Mouse (Mus musculus) hindbrain, embryonic 16.5 days (tissue): Measurements from ENCODE around the gene Ucp3. TPM values are rescaled to one million over a fixed set of nuclear protein-coding genes. Genes with fewer than 3 reads are reported as not detected.
A peak's percentile ranks its signal among the peaks of the same experiment; 100 is the strongest.
"Not testable (repeated sequence)": the region's sequence is repeated elsewhere in the genome, so short reads cannot be mapped to it uniquely, and the experiment has no call there.

Experiments used
- ATAC-seq: fragments of 200-750 bp; cut with Nextera tagmentation; 2 replicates; pipeline ENCODE4 v1.8.0; 2017; ENCODE audit warnings: moderate TSS enrichment, moderate library complexity
- H3K27ac ChIP-seq: fragments of 300-500 bp; sonication (generic); 2 replicates; pipeline ENCODE4 v1.5.1; 2014; ENCODE audit warnings: low read depth, mild to moderate bottlenecking, control low read depth, low read length, moderate library complexity
- H3K27me3 ChIP-seq: fragments of 300-500 bp; sonication (generic); replicated peaks from 2 replicates; pipeline ENCODE4 v1.6.1; 2014; ENCODE audit warnings: low read length; ENCODE audit not compliant: control insufficient read depth, insufficient read depth
- H3K36me3 ChIP-seq: fragments of 300-500 bp; sonication (generic); 2 replicates; pipeline ENCODE4 v1.6.1; 2014; ENCODE audit warnings: mild to moderate bottlenecking, low read length, moderate library complexity, mixed read lengths; ENCODE audit not compliant: control insufficient read depth, insufficient read depth
- H3K4me1 ChIP-seq: fragments of 300-500 bp; sonication (generic); 2 replicates; pipeline ENCODE4 v1.6.1; 2014; ENCODE audit warnings: low read depth, low read length; ENCODE audit not compliant: control insufficient read depth, insufficient read depth
- H3K4me2 ChIP-seq: fragments of 300-500 bp; sonication (generic); 2 replicates; pipeline ENCODE4 v1.6.1; 2014; ENCODE audit warnings: mild to moderate bottlenecking, low read length, control low read depth, moderate library complexity
- H3K4me3 ChIP-seq: fragments of 300-500 bp; sonication (generic); 2 replicates; pipeline ENCODE4 v1.5.1; 2014; ENCODE audit warnings: mild to moderate bottlenecking, low read length, control low read depth, moderate library complexity
- H3K9ac ChIP-seq: fragments of 300-500 bp; sonication (generic); 2 replicates; pipeline ENCODE4 v1.6.1; 2014; ENCODE audit warnings: low read depth, mild to moderate bottlenecking, control low read depth, low read length, moderate library complexity
- H3K9me3 ChIP-seq: fragments of 300-500 bp; sonication (generic); 2 replicates; pipeline ENCODE4 v1.6.1; 2014; ENCODE audit warnings: mild to moderate bottlenecking, low read length, moderate library complexity; ENCODE audit not compliant: control insufficient read depth
- WGBS: fragments of 180-500 bp; shearing (Covaris S2); extraction: QIAGEN DNeasy Blood & Tissue Kit; methylation state at CpG from one replicate; pipeline ENCODE4 v1.1.7; 2014; 5-methylcytosine and 5-hydroxymethylcytosine counted together
- polyA plus RNA-seq: library from polyadenylated mRNA; unstranded; fragments of >200 nt; fragmentation: Nextera tagmentation; extraction: Ambion mirVana; gene quantifications from 2 replicates; pipeline ENCODE4 v1.2.1, GENCODE M21; 2015

Gene Ucp3
- polyA plus RNA-seq, 1 experiment from 2014 or later: 0.06 TPM

DNA sequence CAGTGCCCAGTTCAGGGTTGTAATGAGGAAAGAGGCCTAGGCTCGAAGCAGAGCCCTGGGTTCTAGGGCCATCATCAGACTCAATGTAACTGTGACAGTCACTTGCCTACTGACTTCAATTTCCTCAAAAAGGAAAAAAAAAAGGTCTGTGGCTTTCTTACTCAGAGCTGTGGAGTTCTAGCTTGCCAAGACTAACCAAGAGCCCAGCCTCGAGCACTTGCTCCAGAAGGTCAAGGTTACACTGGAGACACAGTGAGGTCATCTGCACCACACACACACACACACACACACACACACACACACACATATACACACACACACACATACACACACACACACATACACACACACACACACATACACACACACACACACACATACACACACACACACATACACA is 9.3 kb downstream of the Ucp3 start:
- H3K4me3 ChIP-seq, H3K9me3 ChIP-seq, H3K27ac ChIP-seq, ATAC-seq, H3K4me1 ChIP-seq, H3K9ac ChIP-seq, H3K4me2 ChIP-seq, H3K36me3 ChIP-seq, H3K27me3 ChIP-seq: not testable (repeated sequence)
- 94% methylated on average over 2 of the region's 2 CpGs for WGBS

GRCm38 (mm10) chr7:100484493-100484892 is 11.7 kb downstream of the Ucp3 start:
- H3K4me1 ChIP-seq: no peaks in the 10 kb centered on the region
- ATAC-seq: no peak
- no peak overlapping the region for H3K4me3 ChIP-seq
- no peak overlapping the region for H3K9ac ChIP-seq
- H3K36me3 ChIP-seq: no peaks in the 10 kb centered on the region
- H3K27me3 ChIP-seq: no peaks in the 10 kb centered on the region
- H3K9me3 ChIP-seq: no peaks in the 10 kb centered on the region
- H3K27ac ChIP-seq: no peak overlapping the region
- H3K4me2 ChIP-seq: no peak overlapping the region
- WGBS: 89% methylated on average over 5 of the region's 5 CpGs

GRCm38 (mm10) chr7:100487301-100487700 is 14.5 kb downstream of the Ucp3 start:
- no peak overlapping the region for H3K27ac ChIP-seq
- no peak overlapping the region for H3K4me2 ChIP-seq
- no peak overlapping the region for H3K9ac ChIP-seq
- WGBS: 70% methylated on average over 2 of the region's 2 CpGs
- ATAC-seq: no peak
- no peaks in the 10 kb centered on the region for H3K36me3 ChIP-seq
- no peaks in the 10 kb centered on the region for H3K4me1 ChIP-seq
- no peak overlapping the region for H3K4me3 ChIP-seq
- no peaks in the 10 kb centered on the region for H3K27me3 ChIP-seq
- H3K9me3 ChIP-seq: no peaks in the 10 kb centered on the region

GRCm38 (mm10) chr7:100488474-100489048 is 15.8 kb downstream of the Ucp3 start:
- peak; percentile 73 for ATAC-seq
- H3K9ac ChIP-seq: peak overlapping the region; percentile 5; the same call in 1 of the 2 replicates
- H3K27ac ChIP-seq: peak overlapping the region; percentile 58
- no peaks in the 10 kb centered on the region for H3K36me3 ChIP-seq
- H3K4me3 ChIP-seq: no peak overlapping the region
- H3K27me3 ChIP-seq: no peaks in the 10 kb centered on the region
- H3K9me3 ChIP-seq: no peaks in the 10 kb centered on the region
- WGBS: 26% methylated on average over 10 of the region's 10 CpGs
- no peak overlapping the region; the same call in 1 of the 2 replicates for H3K4me2 ChIP-seq
- peaks cover 8% of the 10 kb centered on the region for H3K4me1 ChIP-seq

DNA sequence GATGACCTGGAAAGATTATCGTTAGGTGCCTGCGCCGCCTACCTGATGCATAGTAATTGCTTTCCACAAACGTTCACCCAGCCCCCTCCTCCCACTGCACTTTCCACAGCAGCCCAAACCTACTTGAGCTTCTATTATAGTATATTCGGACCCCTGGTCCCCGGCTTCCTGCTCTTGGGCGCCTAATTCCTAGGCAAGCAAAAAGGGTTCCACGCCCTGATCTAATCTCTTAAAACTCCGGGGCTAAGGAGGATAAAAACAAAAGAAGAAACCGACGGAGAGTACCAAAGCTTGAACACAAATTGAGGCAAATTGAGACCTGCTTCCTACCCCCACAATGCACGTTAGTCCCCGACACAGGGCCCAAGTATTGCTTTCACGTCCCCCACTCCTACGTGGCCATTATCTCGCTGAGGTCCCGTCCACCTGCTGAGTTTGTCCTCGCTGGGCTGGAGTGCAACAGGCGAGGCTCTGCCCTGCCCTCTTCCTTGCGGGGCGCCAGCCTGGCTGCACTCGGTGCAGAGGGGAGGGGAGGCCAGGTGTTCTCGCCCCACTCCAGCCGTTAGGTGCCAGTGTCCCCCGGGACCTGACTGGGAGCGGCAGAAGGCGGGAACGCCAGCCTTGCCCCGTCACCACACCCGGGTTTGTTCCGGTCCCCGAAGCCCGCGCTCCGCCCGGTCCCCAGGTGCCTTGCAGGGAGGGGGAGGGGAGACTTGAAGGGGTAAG is 19.8 kb downstream of the Ucp3 start:
- H3K4me2 ChIP-seq: peak overlapping the region; percentile 80
- no peak overlapping the region for H3K27ac ChIP-seq
- no peaks in the 10 kb centered on the region for H3K36me3 ChIP-seq
- no peak for ATAC-seq
- H3K4me1 ChIP-seq: peaks cover 26% of the 10 kb centered on the region
- H3K4me3 ChIP-seq: peak overlapping the region; percentile 46
- H3K9me3 ChIP-seq: no peaks in the 10 kb centered on the region
- no peaks in the 10 kb centered on the region for H3K27me3 ChIP-seq
- 5% methylated on average over 33 of the region's 36 CpGs for WGBS
- H3K9ac ChIP-seq: peak overlapping the region; percentile 62

- no peak for ATAC-seq
- Histone ChIP-seq H3K27me3 (no peaks in the 10 kb centered on the region), H3K4me3 (peak within 1 kb of the TSS; percentile 46), H3K9me3 (no peaks in the 10 kb centered on the region), H3K9ac (peak within 1 kb of the TSS; percentile 62), H3K36me3 (no peaks in the 10 kb centered on the region), H3K4me1 (peaks cover 26% of the 10 kb centered on the region), H3K27ac (no peak within 1 kb of the TSS), H3K4me2 (peak within 1 kb of the TSS; percentile 80)
- WGBS: 0% methylated on average over 15 of the region's 27 CpGs
Observed at GRCm38 (mm10) chr7:100493117-100493483, 20.3 kb downstream of the Ucp3 start, which contains the start of gene Ucp2. Gene Ucp2, plus strand, starts transcription at chr7:100493337.

DNA sequence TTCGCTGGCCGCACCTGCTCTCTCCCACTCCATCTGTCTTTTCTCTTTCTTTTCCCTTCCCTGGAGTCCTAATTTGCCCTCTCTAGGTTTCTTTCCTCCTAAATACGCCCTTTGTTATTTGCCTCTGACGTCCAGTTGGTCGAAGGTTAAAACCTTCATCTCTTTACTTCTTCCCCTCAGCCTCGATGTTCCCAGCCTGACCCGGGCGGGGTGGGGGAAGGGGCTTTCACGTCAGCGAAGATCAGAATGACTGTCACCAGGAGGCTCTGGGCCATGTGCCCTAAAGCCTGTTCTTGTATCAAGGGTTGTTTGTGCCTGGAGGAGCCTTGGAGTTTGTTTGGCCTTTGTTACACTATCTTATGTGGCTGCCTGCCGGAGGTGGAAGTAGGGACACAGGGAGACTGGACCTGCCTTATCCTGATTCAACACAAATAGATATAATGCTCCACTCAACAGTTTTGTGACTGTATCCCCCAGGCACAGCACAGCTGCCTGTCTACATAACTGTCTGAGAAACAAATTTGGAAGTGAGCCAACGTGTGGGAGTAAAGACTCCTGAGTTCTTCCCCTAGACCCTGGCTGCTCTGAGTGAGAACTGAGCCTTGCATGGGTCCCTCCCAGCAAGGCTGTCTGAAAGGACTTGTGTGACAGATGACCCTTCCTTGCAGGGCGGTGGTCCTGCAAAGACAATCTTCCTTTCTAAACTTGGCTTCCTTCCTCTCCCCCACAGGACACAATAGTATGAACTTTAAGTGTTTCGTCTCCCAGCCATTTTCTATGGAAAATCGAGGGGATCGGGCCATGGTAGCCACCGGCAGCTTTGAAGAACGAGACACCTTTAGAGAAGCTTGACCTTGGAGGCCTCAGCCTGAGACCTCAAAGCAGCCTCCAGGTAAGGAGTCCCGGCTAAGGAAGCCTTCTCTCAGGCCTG is 21.0 kb downstream of the Ucp3 start:
- no peak for ATAC-seq
- Histone ChIP-seq H3K4me1 (peaks cover 26% of the 10 kb centered on the region), H3K4me2 (peak overlapping the region; percentile 80), H3K36me3 (no peaks in the 10 kb centered on the region), H3K27me3 (no peaks in the 10 kb centered on the region), H3K9ac (peak overlapping the region; percentile 62), H3K9me3 (no peaks in the 10 kb centered on the region), H3K4me3 (peak overlapping the region; percentile 46), H3K27ac (no peak overlapping the region)
- WGBS: 34% methylated on average over 19 of the region's 19 CpGs

GRCm38 (mm10) chr7:100494415-100494831 is 21.6 kb downstream of the Ucp3 start:
- Histone ChIP-seq H3K9me3 (no peaks in the 10 kb centered on the region), H3K4me2 (peak overlapping the region; percentile 80), H3K27me3 (no peaks in the 10 kb centered on the region), H3K4me1 (peaks cover 26% of the 10 kb centered on the region), H3K36me3 (no peaks in the 10 kb centered on the region), H3K9ac (no peak overlapping the region), H3K27ac (no peak overlapping the region; the same call in 1 of the 2 replicates), H3K4me3 (peak overlapping the region; percentile 46; the same call in 1 of the 2 replicates)
- WGBS: 86% methylated on average over 7 of the region's 7 CpGs
- no peak for ATAC-seq

GRCm38 (mm10) chr7:100495042-100495441 is 22.3 kb downstream of the Ucp3 start:
- Histone ChIP-seq H3K4me3 (no peak overlapping the region), H3K27ac (peak overlapping the region; percentile 78), H3K9me3 (no peaks in the 10 kb centered on the region), H3K4me2 (peak overlapping the region; percentile 80), H3K27me3 (no peaks in the 10 kb centered on the region), H3K9ac (no peak overlapping the region), H3K36me3 (no peaks in the 10 kb centered on the region), H3K4me1 (peaks cover 26% of the 10 kb centered on the region)
- no peak for ATAC-seq
- WGBS: 54% methylated on average over 8 of the region's 8 CpGs
